Mouse (Mus musculus) small intestine, adult 2 months (tissue): ENCODE results near the gene Med20.

Experiments
- CTCF ChIP-seq: fragments of 200-500 bp; IDR thresholded peaks from 2 replicates; pipeline ENCODE4 v1.5.1; 2012; ENCODE audit warnings: low read depth, mild to moderate bottlenecking, control low read depth, inconsistent platforms, low read length, moderate library complexity, mixed read lengths; ENCODE audit not compliant: insufficient replicate concordance, insufficient read length; ENCODE audit errors: extremely low read depth
- POLR2A ChIP-seq: fragments of 200-500 bp; IDR thresholded peaks from 2 replicates; pipeline ENCODE4 v1.6.1; 2012; ENCODE audit warnings: low read depth, mild to moderate bottlenecking, control low read depth, inconsistent platforms, low read length, moderate library complexity

DNA sequence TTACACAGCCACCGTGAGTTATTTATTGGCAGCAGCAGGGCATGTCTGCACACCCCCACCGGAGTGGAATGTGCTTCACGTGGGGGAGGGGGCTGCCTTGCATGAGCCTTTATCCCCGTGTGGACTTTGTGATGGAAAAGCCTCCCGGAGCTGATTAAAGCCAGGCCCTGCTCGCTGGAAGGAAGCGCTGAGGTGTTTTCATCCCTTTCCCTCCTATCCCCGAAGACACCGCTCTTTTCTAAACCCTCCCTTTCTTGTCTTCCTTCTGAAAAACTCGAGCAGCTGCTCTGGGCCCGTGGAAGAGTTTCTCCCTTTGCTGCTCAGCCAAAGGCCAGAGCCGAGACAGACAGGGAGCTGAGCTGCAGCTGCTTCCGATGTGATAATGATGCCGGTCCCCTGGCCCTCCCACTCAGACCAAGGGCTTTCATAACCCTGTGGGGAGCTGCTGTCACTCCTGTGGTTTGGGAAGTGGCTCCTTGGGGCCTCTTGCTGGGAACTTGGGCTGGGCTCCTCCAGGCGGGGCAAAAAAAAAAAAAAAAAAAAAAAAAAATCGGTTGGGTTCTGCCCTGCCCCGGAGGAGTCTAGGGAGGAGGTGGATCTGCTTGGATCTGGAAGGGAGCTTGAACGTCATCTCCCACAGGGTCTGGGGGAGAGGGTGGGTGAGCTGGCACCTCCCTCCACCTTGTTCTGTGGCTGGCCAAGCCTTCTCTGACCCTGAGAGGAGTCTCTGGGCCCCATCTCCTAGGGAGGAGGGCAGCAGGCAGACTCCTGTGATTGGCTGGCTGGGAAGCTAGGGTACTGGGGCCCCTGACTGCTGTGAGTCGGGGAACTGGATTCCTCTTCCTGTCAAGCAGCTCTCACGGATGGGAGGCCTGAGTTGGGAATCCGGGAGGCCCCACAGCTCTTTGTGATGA lies 15.9 kb upstream of the Med20 start:
- no peak for TF ChIP-seq CTCF
- no peak for TF ChIP-seq POLR2A
